Mouse (Mus musculus): ENCODE measurements at regions not wholly inside any gene's neighbourhood (a gene's known extent, or its start where the extent isn't known, plus 50 kb on each side); places are given as distances from the start of the nearest gene placed in this dataset.

- no peak for DNase-seq (ENCODE audit: extremely low spot score)
Measured at GRCm38 (mm10) chr1:111355435-111355834, 378.1 kb upstream of the Cdh19 start.

DNA sequence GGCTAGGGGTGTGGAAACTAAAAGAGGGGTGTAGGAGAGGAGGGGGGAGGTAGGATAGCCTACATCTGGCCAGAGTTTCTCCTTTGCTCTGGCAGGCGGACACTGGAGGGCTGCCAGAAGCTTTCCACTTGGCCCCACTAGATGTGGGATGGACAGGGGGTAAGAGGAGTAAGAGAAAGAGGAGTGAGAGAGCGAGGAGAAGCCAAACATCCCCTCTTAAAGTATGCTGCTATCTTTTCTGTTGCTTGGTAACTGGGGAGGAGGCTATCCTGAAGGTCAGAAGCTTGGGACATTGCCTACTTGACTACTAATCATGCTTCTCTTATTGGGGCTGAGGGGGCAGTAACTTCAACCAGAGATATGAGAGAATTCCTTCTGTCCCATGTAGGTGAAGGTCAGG is 360.5 kb upstream of the Cdh19 start:
- DNase-seq (ENCODE audit: extremely low spot score) = no peak

DNA sequence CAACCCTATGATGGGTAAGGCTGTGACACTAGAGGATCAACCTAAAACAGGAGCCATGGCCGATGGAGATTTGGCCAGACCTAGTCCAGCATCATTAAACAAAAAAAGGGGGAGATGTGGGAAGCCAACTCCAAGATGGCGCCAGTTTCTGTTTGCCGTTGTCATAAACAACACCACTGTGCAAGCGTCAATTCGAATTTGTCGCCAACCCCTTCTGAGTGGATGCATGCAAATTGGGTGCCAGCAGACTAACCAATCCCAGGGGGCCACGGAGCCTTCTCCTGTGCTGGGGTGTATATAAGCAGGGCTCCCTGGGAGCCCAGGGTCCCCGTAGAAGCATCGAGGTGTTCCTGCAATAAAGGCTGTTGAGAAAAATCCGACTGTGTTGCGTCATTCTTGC is 324.9 kb upstream of the Cdh19 start:
- no peak for DNase-seq (ENCODE audit: extremely low spot score)

DNA sequence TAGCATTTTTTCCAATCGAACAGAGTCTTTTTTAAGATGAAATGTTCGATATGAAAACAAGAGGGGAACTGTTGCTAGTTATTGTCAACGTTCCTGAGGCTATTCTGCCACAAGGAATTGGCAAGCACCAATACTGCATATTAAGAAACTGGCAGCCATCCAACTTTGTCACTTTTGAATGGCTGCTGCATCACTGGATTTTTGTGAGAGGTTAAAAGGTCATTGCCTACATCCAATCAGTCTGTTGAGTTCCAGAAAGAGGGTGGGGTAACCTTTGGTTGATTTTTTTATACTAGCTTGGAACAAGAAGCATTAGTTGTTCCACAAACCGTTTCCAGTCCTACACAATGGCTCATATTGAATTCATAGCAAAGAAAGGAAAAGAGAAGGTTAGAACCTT is 309.0 kb upstream of the Cdh19 start:
- DNase-seq (ENCODE audit: extremely low spot score) = no peak

GRCm38 (mm10) chr1:111285916-111286315 is 308.5 kb upstream of the Cdh19 start:
- no peak for DNase-seq (ENCODE audit: extremely low spot score)

- DNase-seq (ENCODE audit: extremely low spot score) = no peak
Measured at GRCm38 (mm10) chr1:111242814-111243213, 265.4 kb upstream of the Cdh19 start.

- peak; percentile 11 for DNase-seq (ENCODE audit: extremely low spot score)
Measured at GRCm38 (mm10) chr1:111242344-111242743, 265.0 kb upstream of the Cdh19 start.
